Mouse (Mus musculus) thymus, adult 18-20 months (tissue): ENCODE data around the gene Guk1.
A peak's percentile ranks its signal among the peaks of the same experiment; 100 is the strongest.
"Not testable (repeated sequence)": the region's sequence is repeated elsewhere in the genome, so short reads cannot be mapped to it uniquely, and the experiment has no call there.

Source experiments
- DNase-seq, 2 experiments: peaks; one replicate each; pipeline ENCODE4 v3.0.0; 2022; ENCODE audit warnings: mixed read lengths in 2 of 2

Gene Guk1

GRCm38 (mm10) chr11:59192059-59192386, at the start of gene Guk1:
Gene Guk1, minus strand, starts transcription at chr11:59192212.
- DNase-seq, result no peak

DNA sequence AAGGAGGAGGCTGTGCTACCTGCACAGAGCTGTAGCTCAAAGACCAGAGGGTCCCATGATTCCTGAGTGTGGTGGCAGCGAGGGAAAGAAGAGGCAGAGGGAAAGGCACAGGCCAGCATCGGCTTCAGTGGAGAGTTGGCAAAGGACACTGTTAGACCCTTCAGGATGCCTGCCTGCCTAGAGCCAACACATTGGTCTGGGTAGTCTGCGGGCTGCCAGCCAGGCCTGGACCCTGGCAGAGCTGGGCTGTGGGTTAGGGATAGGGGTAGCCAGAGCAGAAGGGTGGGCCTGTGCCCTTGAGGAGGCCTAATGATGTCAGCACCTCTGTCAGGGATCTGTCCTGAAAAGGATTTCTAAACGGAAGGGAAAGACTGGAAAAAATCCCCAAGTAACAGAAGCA, 47.8 kb upstream of the Guk1 start:
- DNase-seq, result no peak

DNA sequence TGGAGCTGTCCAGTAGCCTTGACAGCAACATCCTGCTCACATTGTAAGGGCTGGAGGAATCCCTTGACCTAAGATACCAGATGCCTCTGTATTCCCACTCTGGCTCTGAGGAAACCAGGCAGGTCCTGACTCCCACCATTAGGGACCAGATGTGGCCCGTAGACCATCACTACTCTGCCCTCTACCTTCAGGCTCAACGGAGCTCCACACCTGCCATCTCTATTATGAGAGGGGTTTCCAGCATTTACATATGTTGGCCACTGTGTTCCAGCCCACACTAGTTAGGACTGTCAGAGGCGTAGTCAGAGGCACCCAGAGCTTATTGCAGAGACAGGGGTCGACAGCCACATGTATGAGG, 47.4 kb upstream of the Guk1 start:
- DNase-seq, result no peak

DNA sequence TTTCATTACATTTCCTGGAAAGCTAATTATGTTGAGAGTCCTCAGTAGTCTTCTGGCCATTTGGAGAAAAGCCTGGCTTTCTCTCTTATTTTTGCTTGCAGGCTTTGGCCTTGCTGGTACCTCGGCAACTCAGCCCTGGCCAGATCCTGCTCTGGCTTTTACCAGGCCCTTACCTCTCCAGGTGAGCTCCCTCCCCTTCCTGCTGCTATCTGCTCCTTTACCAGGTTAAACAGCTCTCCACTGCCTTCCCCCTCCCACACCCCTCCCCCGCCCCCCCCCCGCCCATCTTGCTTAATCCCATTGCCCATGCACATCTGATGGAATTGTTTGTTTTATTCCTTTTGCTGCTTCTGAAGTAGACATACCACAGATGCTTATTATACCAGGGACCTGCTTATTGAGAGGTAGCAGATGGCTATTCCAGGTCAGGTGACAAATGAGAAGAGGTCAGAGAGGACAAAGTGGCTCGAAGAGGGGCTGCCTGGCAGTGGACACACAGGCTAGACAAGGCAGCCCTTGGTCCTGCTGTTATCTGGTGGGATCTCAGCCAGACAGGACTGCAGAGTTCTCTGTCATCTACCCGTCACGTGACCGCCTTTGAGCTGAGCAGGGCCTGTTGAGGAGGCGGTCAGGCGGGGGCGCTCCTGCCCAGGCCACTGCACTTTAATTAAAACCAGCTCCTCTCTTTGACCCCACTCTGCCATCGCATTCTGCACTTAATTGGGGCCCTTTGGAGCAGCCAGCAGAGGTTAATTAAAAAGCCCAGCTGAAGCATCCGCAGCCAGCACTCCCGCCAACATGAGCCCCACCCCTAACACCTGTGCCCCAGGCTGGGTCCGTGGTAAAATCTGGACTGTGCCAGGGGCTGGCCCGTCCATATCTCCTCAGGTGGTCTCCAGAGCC, 46.8 kb upstream of the Guk1 start:
- DNase-seq, result peak in 1 of 2 experiments; percentile 14

DNA sequence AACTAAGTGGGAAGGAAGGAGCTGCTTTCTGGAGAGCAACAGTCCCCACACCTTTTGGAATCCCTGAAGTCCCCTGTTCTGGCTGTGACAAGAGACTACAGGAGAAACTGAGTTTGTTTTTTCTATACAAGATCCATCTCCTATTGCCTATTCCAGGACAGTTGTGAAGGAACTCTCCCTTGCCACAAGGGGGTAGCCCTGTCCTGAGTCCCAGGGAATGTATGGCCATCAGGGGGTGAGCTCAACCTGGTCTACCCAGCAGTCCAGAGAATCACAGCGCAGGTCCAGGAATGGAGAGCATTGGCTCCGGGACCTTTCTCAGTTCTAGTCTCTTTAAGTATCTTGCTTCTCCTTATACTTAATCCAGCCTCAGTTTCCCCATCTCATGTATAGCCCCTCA, 40.8 kb upstream of the Guk1 start:
- no peak for DNase-seq

GRCm38 (mm10) chr11:59230144-59230760, 38.2 kb upstream of the Guk1 start:
- peak in 1 of 2 experiments; percentile 23 for DNase-seq

- DNase-seq, result peak; percentile 94 to 95
Measured at GRCm38 (mm10) chr11:59228122-59228953, 36.3 kb upstream of the Guk1 start, which contains the start of gene Arf1. Gene Arf1, minus strand, starts transcription at chr11:59228270.

DNA sequence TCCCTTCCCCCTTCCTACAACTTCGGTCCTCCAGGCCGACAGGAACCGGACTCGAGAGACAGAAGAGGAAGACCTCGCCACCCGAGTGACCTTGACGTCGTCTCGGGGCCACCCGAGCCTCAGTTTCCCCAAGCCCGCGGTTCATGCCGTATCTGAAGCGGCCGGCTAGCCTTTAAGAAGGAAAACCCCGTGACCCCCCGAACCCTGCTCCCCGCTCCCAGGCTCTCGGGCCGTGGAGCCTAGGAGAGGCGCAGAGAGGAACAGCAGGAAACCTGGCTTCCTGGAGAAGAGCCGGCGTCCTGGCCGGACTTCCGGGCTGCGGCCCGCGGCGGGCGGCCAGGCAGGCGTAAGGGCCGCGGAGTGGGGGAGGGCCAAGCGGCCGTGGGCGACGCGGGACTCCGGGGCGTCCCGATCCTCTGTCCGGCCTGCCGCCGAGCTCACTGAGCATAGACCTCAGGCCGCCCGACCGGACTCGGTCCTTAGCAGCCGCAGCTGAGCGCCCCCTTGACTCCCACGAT, 35.7 kb upstream of the Guk1 start:
- DNase-seq, result peak in 1 of 2 experiments; percentile 52

DNA sequence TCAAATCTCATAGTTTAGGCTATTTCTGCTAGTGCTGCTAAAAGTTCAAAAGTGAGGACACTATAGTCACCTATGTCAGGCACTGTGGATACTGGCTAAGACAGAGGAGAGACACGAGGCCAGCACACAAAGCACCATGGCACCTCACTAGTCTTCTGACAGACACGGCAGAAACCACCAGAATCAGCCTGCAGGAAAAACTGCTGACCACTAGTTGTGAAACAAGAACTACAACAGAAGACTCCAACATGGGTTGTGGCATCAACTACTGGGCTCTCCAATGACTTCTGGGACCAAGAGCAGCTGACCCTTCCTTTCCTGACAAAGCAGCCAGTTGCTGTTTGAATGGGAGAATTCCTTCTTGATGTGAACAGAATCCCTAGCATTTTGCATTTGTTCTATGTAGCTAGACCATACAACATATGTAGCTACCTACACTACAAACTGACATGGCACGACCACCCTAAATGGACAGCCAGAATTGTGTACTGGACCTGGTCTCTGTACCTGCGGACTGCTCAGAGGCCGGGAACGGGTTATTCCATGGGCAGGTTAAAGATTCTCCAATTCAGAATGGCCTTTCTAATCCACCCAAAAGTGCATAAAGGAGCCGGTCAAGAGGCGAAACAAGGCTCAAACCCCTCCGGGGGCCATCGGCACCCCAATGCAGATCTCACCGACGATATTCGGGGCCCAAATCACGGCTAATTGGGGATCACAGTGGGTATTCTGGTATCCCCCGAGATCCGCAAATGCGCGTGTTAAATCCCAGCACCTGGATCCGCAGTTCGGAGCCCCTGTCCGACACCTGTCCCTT, 35.0 kb upstream of the Guk1 start:
- DNase-seq, result no peak

- DNase-seq, result no peak
Measured at GRCm38 (mm10) chr11:59226251-59226650, 34.2 kb upstream of the Guk1 start.

DNA sequence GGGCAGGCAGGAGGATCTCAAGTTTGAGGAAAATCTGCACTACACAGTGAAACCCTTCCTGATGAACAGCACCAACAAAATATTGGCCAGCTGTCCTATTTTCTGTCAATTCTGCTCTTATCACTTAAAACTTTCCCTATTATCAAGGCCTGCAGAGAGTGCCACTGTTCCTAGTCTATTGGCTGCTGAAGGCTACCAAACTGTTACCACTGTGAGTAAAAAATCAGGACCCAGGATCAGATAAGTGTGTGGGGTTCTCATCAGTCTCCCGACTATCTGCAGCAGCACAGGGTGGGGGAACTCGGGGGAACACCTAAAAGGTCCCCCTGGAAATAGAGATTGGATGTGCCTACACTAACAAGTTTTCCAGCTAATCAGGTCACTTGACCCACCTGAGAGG, 33.2 kb upstream of the Guk1 start:
- no peak for DNase-seq

DNA sequence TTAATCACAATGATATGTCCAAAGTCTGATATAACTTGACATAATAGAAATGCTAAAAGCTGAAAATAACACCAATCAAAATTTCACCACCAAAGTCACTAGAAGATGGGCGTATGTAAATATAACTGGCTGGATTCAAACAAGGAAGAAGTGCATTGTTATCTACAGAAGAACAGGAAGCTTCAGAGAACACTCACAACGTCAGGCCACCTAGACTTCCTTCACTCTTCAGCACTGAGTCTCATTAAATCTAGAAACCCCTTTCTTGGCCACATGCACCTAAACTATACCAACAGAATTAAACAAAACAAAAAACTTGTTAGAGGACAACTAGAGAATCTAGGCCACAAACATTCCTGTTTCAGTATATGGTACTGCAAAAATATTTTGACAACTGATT, 32.5 kb upstream of the Guk1 start:
- no peak for DNase-seq

DNA sequence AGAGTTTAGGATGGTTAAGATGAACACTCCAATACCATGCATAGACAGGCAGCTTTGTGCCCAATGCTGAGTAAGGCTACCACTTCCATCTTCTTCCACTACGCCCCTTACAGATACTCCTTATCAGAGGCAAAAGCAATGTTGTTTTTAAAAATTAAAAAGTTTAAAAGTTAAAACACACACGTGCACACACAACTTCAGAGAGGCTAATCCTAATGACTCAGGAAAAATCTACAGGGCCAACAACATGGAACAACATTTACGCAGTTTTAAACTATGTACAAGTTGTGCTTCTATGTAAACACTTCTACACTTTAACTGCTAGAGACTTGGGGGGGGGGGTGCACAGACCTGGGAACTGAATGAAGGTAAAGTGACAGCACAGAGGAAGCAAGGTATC, 32.0 kb upstream of the Guk1 start:
- DNase-seq, result no peak

DNA sequence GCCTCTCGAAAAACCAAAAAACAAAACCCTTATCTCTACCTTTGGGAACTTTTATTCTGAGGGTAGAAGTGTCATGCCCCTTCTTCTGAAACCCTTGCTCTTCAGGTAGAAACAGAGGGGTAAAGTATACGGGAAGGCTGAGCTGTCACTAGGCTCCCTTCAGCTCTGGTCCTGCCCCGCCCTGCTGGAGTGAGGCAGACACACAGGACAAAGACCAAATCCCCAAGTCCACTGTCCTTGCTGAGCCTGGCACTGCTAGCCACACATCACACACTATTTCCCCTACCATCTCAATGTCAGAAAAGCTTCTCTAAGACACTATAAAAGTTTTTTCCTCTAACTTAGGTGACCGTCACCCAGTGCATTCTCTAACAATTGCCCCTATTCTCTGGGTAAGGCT, 30.3 kb upstream of the Guk1 start:
- DNase-seq, result no peak

GRCm38 (mm10) chr11:59221604-59222003, 29.6 kb upstream of the Guk1 start:
- DNase-seq, result no peak

- DNase-seq, result no peak
Measured at GRCm38 (mm10) chr11:59219064-59219463, 27.1 kb upstream of the Guk1 start.

- no peak for DNase-seq
Measured at GRCm38 (mm10) chr11:59218389-59218998, 26.5 kb upstream of the Guk1 start.

DNA sequence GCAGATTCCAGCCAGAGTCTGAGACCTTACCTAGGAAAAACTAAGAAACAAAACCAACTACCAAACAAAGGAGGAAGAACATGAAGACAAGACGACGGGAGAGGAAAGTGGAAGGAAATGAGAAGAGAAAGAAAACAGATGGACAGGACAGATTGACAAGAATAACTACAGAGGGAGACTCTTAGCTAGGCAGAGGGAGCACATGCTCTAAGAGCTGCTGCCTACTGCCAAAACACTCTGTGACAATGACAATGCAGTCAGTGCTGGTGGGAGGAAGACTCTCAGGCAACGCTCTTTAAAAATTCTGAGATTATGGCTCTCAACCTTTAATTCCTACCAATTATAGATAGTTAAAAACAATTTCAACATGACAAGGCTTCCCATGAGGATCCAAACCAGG, 24.9 kb upstream of the Guk1 start:
- DNase-seq, result no peak

GRCm38 (mm10) chr11:59212892-59213494, 21.0 kb upstream of the Guk1 start:
- no peak for DNase-seq

DNA sequence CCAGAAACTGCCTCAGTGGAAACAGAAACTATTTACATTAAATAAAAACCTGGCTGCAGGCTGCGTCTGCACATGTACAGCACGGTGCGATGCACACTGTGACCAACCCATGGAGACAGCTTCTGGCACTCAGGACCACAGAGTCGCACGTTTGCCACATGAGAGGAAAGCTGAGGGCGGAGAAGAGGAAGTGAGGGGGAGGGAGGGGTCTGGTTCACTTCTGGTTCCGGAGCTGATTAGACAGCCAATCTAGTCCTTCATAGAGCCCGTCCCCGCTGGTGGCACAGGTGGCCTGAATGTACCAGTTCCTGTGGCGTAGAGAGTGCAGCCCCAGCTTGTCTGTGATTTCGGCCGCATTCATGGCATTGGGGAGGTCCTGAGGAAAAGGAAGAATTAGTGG, 20.3 kb upstream of the Guk1 start:
- DNase-seq, result peak; percentile 41 to 58

GRCm38 (mm10) chr11:59211561-59211960, 19.5 kb upstream of the Guk1 start:
- DNase-seq, result not testable (repeated sequence)

- DNase-seq, result no peak
Measured at GRCm38 (mm10) chr11:59210020-59210419, 18.0 kb upstream of the Guk1 start.
